Mouse (Mus musculus): Measurements from ENCODE around the gene Rpia.

The Rpia gene

GRCm38 (mm10) chr6:70751251-70751897 lies 40.7 kb downstream of the Rpia start:
- DNase-seq (ENCODE audit: low spot score) = no peak

- DNase-seq (ENCODE audit: low spot score) = no peak
Observed at GRCm38 (mm10) chr6:70749750-70750149, 42.3 kb downstream of the Rpia start.

- DNase-seq (ENCODE audit: low spot score) = no peak
Observed at GRCm38 (mm10) chr6:70747702-70748101, 44.3 kb downstream of the Rpia start.

GRCm38 (mm10) chr6:70743902-70744301 lies 48.1 kb downstream of the Rpia start:
- DNase-seq (ENCODE audit: low spot score) = no peak

- no peak for DNase-seq (ENCODE audit: low spot score)
Observed at GRCm38 (mm10) chr6:70742833-70743232, 49.2 kb downstream of the Rpia start.

- no peak for DNase-seq (ENCODE audit: low spot score)
Observed at GRCm38 (mm10) chr6:70740535-70740934, 51.5 kb downstream of the Rpia start.

GRCm38 (mm10) chr6:70739456-70739855 lies 52.6 kb downstream of the Rpia start:
- no peak for DNase-seq (ENCODE audit: low spot score)

- no peak for DNase-seq (ENCODE audit: low spot score)
Observed at GRCm38 (mm10) chr6:70735528-70735927, 56.5 kb downstream of the Rpia start.

GRCm38 (mm10) chr6:70730828-70731227 lies 61.2 kb downstream of the Rpia start:
- no peak for DNase-seq (ENCODE audit: low spot score)

GRCm38 (mm10) chr6:70729125-70729524 lies 62.9 kb downstream of the Rpia start:
- no peak for DNase-seq (ENCODE audit: low spot score)

GRCm38 (mm10) chr6:70727094-70727721 lies 64.8 kb downstream of the Rpia start:
- no peak for DNase-seq (ENCODE audit: low spot score)

GRCm38 (mm10) chr6:70725639-70726038 lies 66.4 kb downstream of the Rpia start:
- no peak for DNase-seq (ENCODE audit: low spot score)

GRCm38 (mm10) chr6:70724722-70725121 lies 67.3 kb downstream of the Rpia start:
- DNase-seq (ENCODE audit: low spot score) = no peak

GRCm38 (mm10) chr6:70722298-70722697 lies 69.7 kb downstream of the Rpia start:
- no peak for DNase-seq (ENCODE audit: low spot score)

- DNase-seq (ENCODE audit: low spot score) = no peak
Observed at GRCm38 (mm10) chr6:70718760-70719159, 73.3 kb downstream of the Rpia start.

- DNase-seq (ENCODE audit: low spot score) = no peak
Observed at GRCm38 (mm10) chr6:70718164-70718563, 73.9 kb downstream of the Rpia start.

GRCm38 (mm10) chr6:70716701-70717393 lies 75.2 kb downstream of the Rpia start:
- no peak for DNase-seq (ENCODE audit: low spot score)

All from T-cell, adult 2 months (primary cell).